Mouse (Mus musculus) neural tube, embryonic 14.5 days (tissue): ENCODE measurements around the gene Lsm10. TPM values are rescaled to one million over a fixed set of nuclear protein-coding genes. Genes with fewer than 3 reads are reported as not detected.
A peak's percentile ranks its signal among the peaks of the same experiment; 100 is the strongest.

ENCODE experiments used
- ATAC-seq: fragments of 200-750 bp; cut with Nextera tagmentation; 2 replicates; pipeline ENCODE4 v1.8.0; 2017; ENCODE audit warnings: low read depth, mild to moderate bottlenecking, moderate TSS enrichment, moderate library complexity
- H3K27ac ChIP-seq: fragments of 300-500 bp; sonication (generic); 2 replicates; pipeline ENCODE4 v1.5.1; 2014; ENCODE audit warnings: low read depth, mild to moderate bottlenecking, control low read depth, low read length, moderate library complexity, mixed read lengths
- H3K27me3 ChIP-seq: fragments of 300-500 bp; sonication (generic); 2 replicates; pipeline ENCODE4 v1.6.1; 2014; ENCODE audit warnings: low read length; ENCODE audit not compliant: control insufficient read depth, insufficient read depth
- H3K36me3 ChIP-seq: fragments of 300-500 bp; sonication (generic); 2 replicates; pipeline ENCODE4 v1.6.1; 2014; ENCODE audit warnings: low read length, mixed read lengths; ENCODE audit not compliant: control insufficient read depth, insufficient read depth
- H3K4me1 ChIP-seq: fragments of 300-500 bp; sonication (generic); 2 replicates; pipeline ENCODE4 v1.6.1; 2014; ENCODE audit warnings: low read length; ENCODE audit not compliant: control insufficient read depth, insufficient read depth
- H3K4me2 ChIP-seq: fragments of 300-500 bp; sonication (generic); 2 replicates; pipeline ENCODE4 v1.6.1; 2014; ENCODE audit warnings: mild to moderate bottlenecking, low read depth, low read length, control low read depth
- H3K4me3 ChIP-seq: fragments of 300-500 bp; sonication (generic); 2 replicates; pipeline ENCODE4 v1.5.1; 2014; ENCODE audit warnings: low read depth, low read length, control low read depth, mixed read lengths
- H3K9ac ChIP-seq: fragments of 300-500 bp; sonication (generic); replicated peaks from 2 replicates; pipeline ENCODE4 v1.6.1; 2014; ENCODE audit warnings: low read depth, mild to moderate bottlenecking, control low read depth, low read length, mixed read lengths
- H3K9me3 ChIP-seq: fragments of 300-500 bp; sonication (generic); 2 replicates; pipeline ENCODE4 v1.6.1; 2016; ENCODE audit warnings: low read length; ENCODE audit not compliant: control insufficient read depth
- WGBS: fragments of 180-500 bp; shearing (Covaris S2); extraction: QIAGEN DNeasy Blood & Tissue Kit; methylation state at CpG from one replicate; pipeline ENCODE4 v1.1.7; 2014; 5-methylcytosine and 5-hydroxymethylcytosine counted together
- polyA plus RNA-seq: library from polyadenylated mRNA; unstranded; fragments of >200 nt; fragmentation: Nextera tagmentation; extraction: Ambion mirVana; gene quantifications from 2 replicates; pipeline ENCODE4 v1.2.1, GENCODE M21; 2014

Lsm10 gene
- polyA plus RNA-seq, 1 experiment from 2014 or later: 48.3 TPM

DNA sequence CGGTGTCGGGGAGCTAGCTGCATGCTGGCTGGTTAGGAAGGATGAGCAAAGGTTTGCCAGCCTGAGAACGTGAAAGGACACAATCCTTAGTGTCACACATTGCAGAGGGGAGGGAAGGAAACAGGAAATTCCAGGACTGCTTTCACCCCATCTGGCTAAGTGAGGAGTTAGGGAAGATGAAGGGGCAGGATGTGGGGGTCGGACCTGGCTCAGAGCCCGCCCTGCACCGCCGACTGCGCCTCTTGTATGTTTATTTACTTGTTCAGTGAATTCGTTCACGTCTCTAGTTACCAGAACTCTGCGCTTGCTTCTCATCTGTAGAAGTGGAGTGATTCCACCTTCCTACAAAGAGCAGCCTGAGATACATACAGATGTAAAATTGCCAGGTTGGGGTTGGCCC lies 34.1 kb downstream of the Lsm10 start:
- WGBS: 73% methylated on average over 11 of the region's 11 CpGs
- no peak overlapping the region for H3K9ac ChIP-seq

DNA sequence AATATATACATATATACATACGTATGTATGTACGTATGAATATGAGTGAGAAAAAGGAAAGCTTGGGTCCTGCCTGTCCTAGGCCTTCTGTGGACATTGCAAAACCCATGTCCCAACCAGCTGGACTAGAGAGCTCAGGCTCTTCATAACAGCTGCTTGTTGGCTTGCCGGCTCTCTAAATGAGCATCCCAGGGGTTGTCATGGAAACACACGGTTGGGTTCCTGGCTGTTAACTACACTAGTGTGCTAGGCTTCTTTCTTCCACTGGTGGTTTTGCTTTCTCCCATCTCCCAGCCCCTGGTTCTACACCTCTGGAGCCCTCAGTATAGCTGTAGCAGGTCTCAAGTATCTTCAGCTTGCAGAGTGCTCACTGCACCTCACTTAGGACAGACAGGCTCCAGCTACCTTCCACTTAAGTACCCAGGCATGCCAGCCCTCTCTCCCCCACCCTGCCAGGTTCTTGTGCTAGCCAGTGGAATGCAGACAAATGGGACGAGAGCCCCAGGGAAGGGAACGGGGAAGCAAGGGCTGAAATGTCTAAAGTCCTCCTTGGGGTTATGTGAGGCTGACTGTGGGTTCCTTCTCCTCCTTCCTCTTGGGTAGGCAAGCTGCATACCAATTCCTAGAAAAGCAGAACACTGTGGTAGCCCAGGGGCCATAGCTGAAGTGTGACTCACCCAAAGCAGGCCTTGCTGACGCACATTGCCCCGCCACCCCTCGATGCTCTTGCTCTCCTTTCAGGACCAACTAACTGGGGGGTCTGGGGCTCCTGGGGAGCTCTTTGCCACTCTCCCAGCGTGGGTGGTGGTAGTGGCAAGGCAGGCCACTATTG lies 35.1 kb downstream of the Lsm10 start:
- Histone ChIP-seq H3K9me3 (no peaks in the 10 kb centered on the region), H3K27ac (no peak overlapping the region; the same call in 1 of the 2 replicates), H3K4me3 (no peak overlapping the region), H3K4me2 (no peak overlapping the region), H3K4me1 (peaks cover 14% of the 10 kb centered on the region), H3K36me3 (peaks cover 44% of the 10 kb centered on the region), H3K27me3 (no peaks in the 10 kb centered on the region), H3K9ac (no peak overlapping the region)
- 58% methylated on average over 10 of the region's 10 CpGs for WGBS
- peak; percentile 68; the same call in 1 of the 2 replicates for ATAC-seq

More for the DNA sequence above, 34.1 kb downstream of the Lsm10 start:
- peak overlapping the region; percentile 62; the same call in 1 of the 2 replicates for H3K27ac ChIP-seq
- H3K9me3 ChIP-seq: no peaks in the 10 kb centered on the region
- H3K36me3 ChIP-seq: peaks cover 47% of the 10 kb centered on the region
- H3K4me2 ChIP-seq: no peak overlapping the region
- H3K4me1 ChIP-seq: peaks cover 14% of the 10 kb centered on the region
- no peaks in the 10 kb centered on the region for H3K27me3 ChIP-seq
- ATAC-seq: no peak
- H3K4me3 ChIP-seq: no peak overlapping the region

- Histone ChIP-seq H3K36me3 (peaks cover 49% of the 10 kb centered on the region), H3K27me3 (no peaks in the 10 kb centered on the region), H3K27ac (no peak overlapping the region), H3K4me2 (no peak overlapping the region), H3K9me3 (no peaks in the 10 kb centered on the region), H3K4me3 (no peak overlapping the region), H3K4me1 (peaks cover 14% of the 10 kb centered on the region), H3K9ac (no peak overlapping the region)
- ATAC-seq: no peak
- WGBS: 72% methylated on average over 6 of the region's 6 CpGs
These were observed 36.3 kb downstream of the Lsm10 start for GRCm38 (mm10) chr4:126132636-126133264.

DNA sequence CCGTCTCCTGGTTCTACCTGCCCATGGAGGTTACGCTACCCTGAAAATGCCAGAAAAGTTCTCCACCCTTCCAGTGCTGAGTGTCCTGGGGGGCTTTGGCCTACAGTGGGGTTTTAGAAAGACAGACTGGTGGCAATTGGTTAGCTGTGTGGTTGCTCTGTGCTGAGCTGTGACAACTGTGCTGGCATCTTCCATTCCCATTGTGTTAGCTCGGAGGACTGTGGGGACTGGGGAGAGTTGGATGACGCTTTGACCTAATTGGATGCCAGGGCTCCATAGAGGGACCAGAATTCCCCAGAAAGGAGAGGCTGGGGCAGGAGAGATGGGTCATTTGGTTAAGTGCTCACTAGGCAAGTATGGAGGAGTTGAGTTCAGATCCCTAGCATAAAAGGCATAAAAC lies 37.8 kb downstream of the Lsm10 start:
- Histone ChIP-seq H3K36me3 (peaks cover 45% of the 10 kb centered on the region), H3K4me2 (no peak overlapping the region), H3K9me3 (no peaks in the 10 kb centered on the region), H3K27me3 (no peaks in the 10 kb centered on the region), H3K9ac (no peak overlapping the region), H3K4me3 (no peak overlapping the region), H3K27ac (no peak overlapping the region), H3K4me1 (peaks cover 14% of the 10 kb centered on the region)
- ATAC-seq: no peak
- WGBS: 91% methylated on average over 4 of the region's 4 CpGs

DNA sequence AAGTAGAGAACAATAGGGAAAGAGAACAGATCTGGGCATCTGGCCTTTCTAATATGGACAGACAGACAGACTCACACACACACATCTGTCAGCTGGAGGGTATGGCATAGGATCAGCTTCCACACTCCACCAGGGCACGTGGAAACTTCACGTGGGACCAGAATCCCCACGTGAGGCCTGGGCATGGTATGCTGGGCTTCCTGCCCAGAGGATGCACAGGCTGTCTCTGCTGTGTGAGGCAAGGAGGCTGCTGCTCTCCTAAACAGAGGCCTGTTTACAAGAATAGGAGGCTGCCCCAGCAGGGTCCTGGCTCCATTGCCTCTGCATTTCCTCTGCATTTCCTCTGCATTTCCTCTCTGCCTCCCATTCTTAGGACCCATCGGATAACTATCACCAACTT lies 38.2 kb downstream of the Lsm10 start:
- peaks cover 14% of the 10 kb centered on the region for H3K4me1 ChIP-seq
- peaks cover 44% of the 10 kb centered on the region for H3K36me3 ChIP-seq
- H3K27me3 ChIP-seq: no peaks in the 10 kb centered on the region
- ATAC-seq: no peak
- no peak overlapping the region for H3K4me3 ChIP-seq
- WGBS: 94% methylated on average over 4 of the region's 4 CpGs
- H3K27ac ChIP-seq: no peak overlapping the region
- no peaks in the 10 kb centered on the region for H3K9me3 ChIP-seq
- H3K9ac ChIP-seq: no peak overlapping the region
- no peak overlapping the region for H3K4me2 ChIP-seq

DNA sequence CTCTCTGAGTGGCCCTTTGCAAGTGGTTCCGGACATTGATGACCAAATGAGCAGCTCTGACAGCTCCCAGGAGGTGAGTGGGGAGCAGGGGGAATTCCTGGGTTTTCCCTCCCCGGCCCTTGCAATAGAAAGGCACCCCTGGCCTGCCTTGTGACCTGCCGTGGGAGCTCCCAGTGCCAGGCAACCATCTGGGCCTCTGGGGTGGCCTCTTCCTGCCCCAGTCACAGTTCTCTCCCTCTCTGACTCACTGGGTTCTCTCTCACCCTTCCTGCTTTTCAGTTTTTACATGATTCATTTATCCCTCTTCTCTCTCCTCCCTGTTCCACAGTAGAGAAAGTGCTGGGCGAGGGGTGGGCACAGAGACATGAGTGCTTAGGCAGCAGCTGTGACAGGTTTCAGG lies 41.4 kb downstream of the Lsm10 start:
- H3K4me1 ChIP-seq: no peaks in the 10 kb centered on the region
- H3K27me3 ChIP-seq: no peaks in the 10 kb centered on the region
- no peak overlapping the region for H3K27ac ChIP-seq
- H3K4me2 ChIP-seq: no peak overlapping the region
- no peak overlapping the region for H3K4me3 ChIP-seq
- H3K9me3 ChIP-seq: no peaks in the 10 kb centered on the region
- 88% methylated on average over 4 of the region's 4 CpGs for WGBS
- no peak overlapping the region for H3K9ac ChIP-seq
- peaks cover 39% of the 10 kb centered on the region; the same call in 1 of the 2 replicates for H3K36me3 ChIP-seq
- ATAC-seq: no peak

- Histone ChIP-seq H3K27me3 (no peaks in the 10 kb centered on the region), H3K27ac (no peak overlapping the region), H3K4me1 (no peaks in the 10 kb centered on the region), H3K36me3 (peaks cover 30% of the 10 kb centered on the region; the same call in 1 of the 2 replicates), H3K9ac (no peak overlapping the region), H3K4me2 (no peak overlapping the region), H3K4me3 (no peak overlapping the region), H3K9me3 (no peaks in the 10 kb centered on the region)
- ATAC-seq: no peak
- 80% methylated on average over 5 of the region's 5 CpGs for whole genome bisulfite sequencing
These were observed 44.6 kb downstream of the Lsm10 start for GRCm38 (mm10) chr4:126141021-126141420.

GRCm38 (mm10) chr4:126145396-126145795 lies 49.0 kb downstream of the Lsm10 start:
- Histone ChIP-seq H3K9ac (no peak overlapping the region), H3K4me1 (peaks cover 12% of the 10 kb centered on the region), H3K27ac (no peak overlapping the region), H3K27me3 (peaks cover 18% of the 10 kb centered on the region), H3K4me2 (no peak overlapping the region), H3K4me3 (no peak overlapping the region), H3K9me3 (no peaks in the 10 kb centered on the region), H3K36me3 (0 out of 2 replicates have a peak, but pooled peaks cover 2% of the 10 kb centered on the region)
- ATAC-seq: no peak
- WGBS: 63% methylated on average over 4 of the region's 4 CpGs

DNA sequence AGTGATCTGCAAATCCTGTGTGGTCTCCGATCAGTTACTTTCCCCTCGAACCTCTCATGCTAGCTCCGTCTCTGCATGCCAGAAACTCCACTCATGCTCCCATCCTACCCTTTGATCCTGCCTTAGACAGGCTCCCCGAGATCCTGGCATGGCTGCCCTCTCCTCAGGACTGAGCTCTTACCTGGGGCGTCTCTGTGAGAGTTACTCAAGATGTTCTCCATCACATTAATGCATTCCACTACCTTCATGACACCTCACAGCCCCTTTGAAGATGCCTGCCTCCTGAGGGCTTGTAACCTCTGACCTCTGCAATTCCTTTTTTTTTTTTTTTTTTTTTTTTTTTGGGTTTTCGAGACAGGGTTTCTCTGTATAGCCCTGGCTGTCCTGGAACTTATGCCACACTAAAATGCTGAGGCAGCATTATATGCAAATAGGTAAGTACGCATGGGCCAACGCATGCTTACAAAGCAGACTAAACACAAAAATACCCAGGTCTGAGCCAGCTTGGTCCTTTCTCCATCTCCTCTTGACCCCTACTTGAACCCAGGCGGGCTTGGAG lies 50.6 kb downstream of the Lsm10 start:
- no peak for ATAC-seq
- Histone ChIP-seq H3K4me2 (no peak overlapping the region), H3K9ac (no peak overlapping the region), H3K4me3 (no peak overlapping the region), H3K9me3 (no peaks in the 10 kb centered on the region), H3K4me1 (peaks cover 12% of the 10 kb centered on the region), H3K27me3 (peaks cover 18% of the 10 kb centered on the region), H3K36me3 (no peaks in the 10 kb centered on the region), H3K27ac (no peak overlapping the region)
- whole genome bisulfite sequencing: 46% methylated on average over 9 of the region's 9 CpGs
